Mouse (Mus musculus) thymus, adult 2 months (tissue): ENCODE results near the gene Gm49378.

Experiments used
- CTCF ChIP-seq: fragments of 200-500 bp; IDR thresholded peaks from 2 replicates; pipeline ENCODE4 v1.5.1; 2012; ENCODE audit warnings: mild to moderate bottlenecking, control low read depth, low read length, moderate library complexity, borderline replicate concordance; ENCODE audit not compliant: control insufficient read depth, poor library complexity, insufficient read depth; ENCODE audit errors: extremely low read depth
- POLR2A ChIP-seq: fragments of 200-500 bp; IDR thresholded peaks from 2 replicates; pipeline ENCODE4 v1.6.1; 2012; ENCODE audit warnings: mild to moderate bottlenecking, low read length, control low read depth, moderate library complexity; ENCODE audit not compliant: control insufficient read depth, poor library complexity, insufficient read depth; ENCODE audit errors: extremely low read depth

GRCm38 (mm10) chr14:55604823-55605222, 32.9 kb downstream of the Gm49378 start:
- TF ChIP-seq CTCF = no peak
- TF ChIP-seq POLR2A = no peak
